1 mouse cellular context compared by ENCODE assay signal in genomic region chr7:99162462-99162861, GRCm38 (mm10).
A peak's percentile ranks its signal among the peaks of the same experiment; 100 is the strongest.
TF ChIP-seq lines count a peak whose summit lies in the region.

No protein-coding gene starts in this region.

TF ChIP-seq in CH12.LX, 34 proteins besides CTCF, POLR2A, EP300 and RAD21:
- TF ChIP-seq ZMIZ1 (IDR thresholded peaks at IDR 0.05; ENCODE audit: low read depth, low read length): no peak
- peak; percentile 10; the same call in 1 of the 2 replicates for TF ChIP-seq SMC3 (IDR thresholded peaks at IDR 0.05; ENCODE audit: low read depth, low read length)
